Mouse (Mus musculus) ES-E14 (cell line): ENCODE data around the gene Ttll7.

ENCODE experiments used
- CHD2 ChIP-seq: IDR thresholded peaks from 2 replicates; pipeline ENCODE4 v1.6.1; 2014; ENCODE audit warnings: mild to moderate bottlenecking, low read depth, low read length, inconsistent platforms
- HCFC1 ChIP-seq: IDR thresholded peaks from 2 replicates; pipeline ENCODE4 v1.6.1; 2012; ENCODE audit warnings: low read length, inconsistent platforms, borderline replicate concordance; ENCODE audit not compliant: insufficient read depth
- MAFK ChIP-seq: IDR thresholded peaks from 2 replicates; pipeline ENCODE4 v1.6.1; 2014; ENCODE audit warnings: mild to moderate bottlenecking, low read depth, low read length, inconsistent platforms; ENCODE audit not compliant: insufficient read depth
- ZC3H11A ChIP-seq: IDR thresholded peaks from 2 replicates; pipeline ENCODE4 v1.6.1; 2012; ENCODE audit warnings: low read depth, mild to moderate bottlenecking, inconsistent platforms, low read length, borderline replicate concordance
- ZNF384 ChIP-seq: IDR thresholded peaks from 2 replicates; pipeline ENCODE4 v1.6.1; 2012; ENCODE audit warnings: low read depth, low read length, inconsistent platforms

GRCm38 (mm10) chr3:146866563-146866962 is 14.4 kb downstream of the Ttll7 start:
- TF ChIP-seq ZNF384 (no peak), CHD2 (no peak), ZC3H11A (peak; percentile 60; the same call in 1 of the 2 replicates), HCFC1 (no peak), MAFK (no peak)
